Mouse (Mus musculus) hindbrain, embryonic 11.5 days (tissue): ENCODE data around the gene Col20a1. TPM values are rescaled to one million over a fixed set of nuclear protein-coding genes. Genes with fewer than 3 reads are reported as not detected.
A peak's percentile ranks its signal among the peaks of the same experiment; 100 is the strongest.

ENCODE experiments used
- ATAC-seq: fragments of 200-750 bp; cut with Nextera tagmentation; 2 replicates; pipeline ENCODE4 v1.8.0; 2017; ENCODE audit warnings: mild to moderate bottlenecking, moderate TSS enrichment, moderate library complexity; ENCODE audit not compliant: low FRiP score
- DNase-seq: peaks from one replicate; pipeline ENCODE4 v3.0.0-alpha.2; 2015; ENCODE audit warnings: low spot score
- H3K27ac ChIP-seq: fragments of 300-500 bp; sonication (generic); 2 replicates; pipeline ENCODE4 v1.5.1; 2014; ENCODE audit warnings: mild to moderate bottlenecking, low read depth, low read length
- H3K27me3 ChIP-seq: fragments of 300-500 bp; sonication (generic); 2 replicates; pipeline ENCODE4 v1.6.1; 2014; ENCODE audit warnings: mild to moderate bottlenecking, low read length, moderate library complexity, mixed read lengths; ENCODE audit not compliant: control insufficient read depth, insufficient read depth
- H3K36me3 ChIP-seq: fragments of 300-500 bp; sonication (generic); 2 replicates; pipeline ENCODE4 v1.6.1; 2014; ENCODE audit warnings: mild to moderate bottlenecking, low read length, moderate library complexity, mixed read lengths; ENCODE audit not compliant: control insufficient read depth, insufficient read depth
- H3K4me1 ChIP-seq: fragments of 300-500 bp; sonication (generic); replicated peaks from 2 replicates; pipeline ENCODE4 v1.6.1; 2014; ENCODE audit warnings: low read length, mixed read lengths; ENCODE audit not compliant: control insufficient read depth, insufficient read depth
- H3K4me2 ChIP-seq: fragments of 300-500 bp; sonication (generic); replicated peaks from 2 replicates; pipeline ENCODE4 v1.6.1; 2014; ENCODE audit warnings: mild to moderate bottlenecking, low read depth, low read length
- H3K4me3 ChIP-seq: fragments of 300-500 bp; sonication (generic); 2 replicates; pipeline ENCODE4 v1.5.1; 2014; ENCODE audit warnings: low read depth, low read length
- H3K9ac ChIP-seq: fragments of 300-500 bp; sonication (generic); 2 replicates; pipeline ENCODE4 v1.6.1; 2014; ENCODE audit warnings: low read depth, low read length
- H3K9me3 ChIP-seq: fragments of 300-500 bp; sonication (generic); 2 replicates; pipeline ENCODE4 v1.6.1; 2016; ENCODE audit warnings: low read length; ENCODE audit not compliant: control insufficient read depth
- WGBS: fragments of 180-500 bp; shearing (Covaris S2); extraction: QIAGEN DNeasy Blood & Tissue Kit; methylation state at CpG from one replicate; pipeline ENCODE4 v1.1.7; 2014; 5-methylcytosine and 5-hydroxymethylcytosine counted together
- polyA plus RNA-seq: library from polyadenylated mRNA; unstranded; fragments of >200 nt; fragmentation: Nextera tagmentation; extraction: Ambion mirVana; gene quantifications from 2 replicates; pipeline ENCODE4 v1.2.1, GENCODE M21; 2014

Gene Col20a1
- polyA plus RNA-seq, 1 experiment from 2014 or later: 0.56 TPM

DNA sequence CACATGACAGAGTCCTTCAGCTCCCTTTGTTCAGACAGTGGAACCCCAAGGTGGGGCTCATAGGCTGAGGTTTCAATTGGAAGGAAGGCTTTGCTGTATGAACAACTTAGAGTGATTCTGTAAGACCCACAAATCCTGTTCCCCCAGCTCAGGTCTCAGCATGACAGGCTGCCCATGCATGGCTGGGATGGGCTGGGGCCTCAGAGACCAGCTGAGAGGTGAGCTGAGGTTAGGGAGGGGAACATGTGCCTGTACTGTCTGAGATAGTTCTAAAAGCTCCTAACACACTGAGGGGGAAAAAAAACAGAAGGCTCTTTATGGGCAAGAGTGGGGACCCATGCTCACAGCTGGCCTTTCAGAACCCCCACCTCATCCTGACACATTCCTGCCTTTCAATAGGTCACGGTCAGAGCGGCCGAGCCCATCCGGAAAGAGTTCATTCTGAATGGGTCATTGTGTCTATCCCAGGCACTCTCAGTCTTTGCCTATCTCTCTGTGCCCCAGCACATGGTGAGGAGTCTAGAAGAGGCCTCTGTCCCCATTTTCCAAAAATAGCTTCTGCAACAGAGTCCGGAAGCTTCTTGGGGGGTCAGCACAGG, 1.2 kb downstream of the Col20a1 start:
- 53% methylated on average over 5 of the region's 5 CpGs for WGBS
- ATAC-seq (peak; percentile 74; the same call in 1 of the 2 replicates), DNase-seq (peak; percentile 19)
- H3K4me3 ChIP-seq: no peak overlapping the region
- H3K4me2 ChIP-seq: no peak overlapping the region
- H3K27me3 ChIP-seq: no peaks in the 10 kb centered on the region
- no peaks in the 10 kb centered on the region for H3K9me3 ChIP-seq
- H3K9ac ChIP-seq: no peak overlapping the region
- H3K27ac ChIP-seq: peak overlapping the region; percentile 45
- no peaks in the 10 kb centered on the region for H3K36me3 ChIP-seq
- H3K4me1 ChIP-seq: peaks cover 4% of the 10 kb centered on the region

- H3K36me3 ChIP-seq: no peaks in the 10 kb centered on the region
- no peak overlapping the region; the same call in 1 of the 2 replicates for H3K27ac ChIP-seq
- H3K27me3 ChIP-seq: no peaks in the 10 kb centered on the region
- H3K4me2 ChIP-seq: no peak overlapping the region
- H3K9ac ChIP-seq: no peak overlapping the region
- peaks cover 4% of the 10 kb centered on the region for H3K4me1 ChIP-seq
- WGBS: 70% methylated on average over 3 of the region's 3 CpGs
- no peaks in the 10 kb centered on the region for H3K9me3 ChIP-seq
- DNase-seq: no peak
- H3K4me3 ChIP-seq: no peak overlapping the region
- ATAC-seq: no peak
Observed at GRCm38 (mm10) chr2:180988347-180988913, 2.1 kb downstream of the Col20a1 start.

- Histone ChIP-seq H3K4me2 (no peak overlapping the region), H3K27me3 (no peaks in the 10 kb centered on the region), H3K27ac (no peak overlapping the region), H3K4me3 (no peak overlapping the region), H3K9ac (no peak overlapping the region), H3K36me3 (no peaks in the 10 kb centered on the region), H3K9me3 (no peaks in the 10 kb centered on the region), H3K4me1 (peaks cover 4% of the 10 kb centered on the region)
- WGBS: 84% methylated on average over 1 of the region's 1 CpGs
- no peak for DNase-seq
- no peak for ATAC-seq
Observed at GRCm38 (mm10) chr2:180988948-180989347, 2.6 kb downstream of the Col20a1 start.

DNA sequence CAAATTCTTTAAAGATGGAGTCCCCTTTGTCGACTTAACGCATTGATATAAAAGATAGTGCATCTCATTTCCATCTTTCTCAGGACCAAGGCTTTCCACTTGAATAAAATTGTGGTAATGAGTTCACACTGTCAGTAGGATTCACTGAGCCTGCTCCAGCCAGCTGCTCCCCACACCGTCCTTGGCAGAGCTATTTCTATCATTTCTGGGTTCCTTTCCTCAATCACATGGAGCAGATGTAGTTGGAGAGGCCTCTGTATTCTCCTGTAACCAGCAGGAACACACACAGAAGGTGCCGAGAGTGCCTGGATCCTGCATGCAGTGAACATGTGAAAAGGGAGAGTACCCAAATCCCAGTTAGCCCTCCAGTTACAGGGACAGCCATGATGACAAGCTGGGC, 4.0 kb downstream of the Col20a1 start:
- Histone ChIP-seq H3K4me2 (no peak overlapping the region), H3K9ac (no peak overlapping the region), H3K4me1 (peaks cover 4% of the 10 kb centered on the region), H3K9me3 (no peaks in the 10 kb centered on the region), H3K27ac (no peak overlapping the region), H3K4me3 (no peak overlapping the region), H3K27me3 (no peaks in the 10 kb centered on the region), H3K36me3 (no peaks in the 10 kb centered on the region)
- no peak for ATAC-seq
- no peak for DNase-seq
- 71% methylated on average over 4 of the region's 4 CpGs for WGBS

DNA sequence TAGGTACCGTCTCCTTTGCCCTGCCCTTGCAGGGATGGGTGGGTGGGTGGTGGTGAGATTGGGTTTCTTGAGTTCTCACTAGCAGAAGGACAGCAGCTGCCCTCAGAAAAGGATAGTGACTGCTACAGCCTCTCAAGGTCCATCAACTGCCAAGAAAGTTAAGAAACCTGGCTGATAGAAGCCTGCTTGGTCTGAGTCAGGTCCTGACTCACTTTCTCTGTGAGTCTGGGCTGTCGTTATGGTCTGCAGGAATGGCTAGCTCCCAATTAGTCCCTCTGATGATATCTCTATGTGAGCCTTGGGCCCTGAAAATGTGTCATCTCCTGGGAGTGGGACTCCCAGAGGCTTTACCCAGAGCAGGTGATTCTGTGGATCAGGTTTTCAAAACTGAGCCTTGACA, 8.0 kb downstream of the Col20a1 start:
- WGBS: 75% methylated on average over 2 of the region's 2 CpGs
- DNase-seq (no peak), ATAC-seq (no peak)
- Histone ChIP-seq H3K27ac (no peak overlapping the region), H3K4me1 (no peaks in the 10 kb centered on the region), H3K36me3 (no peaks in the 10 kb centered on the region), H3K4me3 (no peak overlapping the region), H3K9me3 (no peaks in the 10 kb centered on the region), H3K27me3 (no peaks in the 10 kb centered on the region), H3K9ac (no peak overlapping the region), H3K4me2 (no peak overlapping the region)

DNA sequence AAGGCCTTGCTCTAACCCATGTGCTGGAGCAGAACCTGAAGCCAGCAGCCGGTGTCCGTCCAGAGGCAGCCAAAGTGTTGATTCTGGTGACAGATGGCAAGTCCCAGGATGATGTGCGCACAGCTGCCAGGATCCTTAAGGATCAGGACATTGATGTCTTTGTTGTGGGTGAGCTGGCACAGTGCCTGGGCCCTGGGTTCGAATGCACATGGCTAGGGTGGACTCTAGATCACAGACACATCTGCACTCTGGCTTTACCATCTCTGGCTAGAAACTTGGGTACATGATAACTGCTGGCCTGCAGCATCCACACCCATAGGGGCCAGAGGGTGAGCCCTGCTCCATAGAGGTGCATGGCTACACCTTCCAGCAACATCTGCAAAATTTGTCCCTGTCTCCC, 9.1 kb downstream of the Col20a1 start:
- no peaks in the 10 kb centered on the region for H3K4me1 ChIP-seq
- ATAC-seq (no peak), DNase-seq (no peak)
- WGBS: 96% methylated on average over 4 of the region's 4 CpGs
- no peaks in the 10 kb centered on the region for H3K27me3 ChIP-seq
- H3K4me3 ChIP-seq: no peak overlapping the region
- H3K4me2 ChIP-seq: no peak overlapping the region
- H3K36me3 ChIP-seq: no peaks in the 10 kb centered on the region
- no peak overlapping the region for H3K27ac ChIP-seq
- H3K9ac ChIP-seq: no peak overlapping the region
- H3K9me3 ChIP-seq: no peaks in the 10 kb centered on the region

GRCm38 (mm10) chr2:180996436-180996835, 10.1 kb downstream of the Col20a1 start:
- no peak overlapping the region for H3K4me3 ChIP-seq
- H3K9me3 ChIP-seq: no peaks in the 10 kb centered on the region
- H3K27me3 ChIP-seq: no peaks in the 10 kb centered on the region
- 13% methylated on average over 5 of the region's 5 CpGs for WGBS
- H3K27ac ChIP-seq: no peak overlapping the region
- H3K4me2 ChIP-seq: no peak overlapping the region
- ATAC-seq (peak; percentile 62), DNase-seq (peak; percentile 73)
- no peaks in the 10 kb centered on the region for H3K4me1 ChIP-seq
- no peaks in the 10 kb centered on the region for H3K36me3 ChIP-seq
- no peak overlapping the region for H3K9ac ChIP-seq

DNA sequence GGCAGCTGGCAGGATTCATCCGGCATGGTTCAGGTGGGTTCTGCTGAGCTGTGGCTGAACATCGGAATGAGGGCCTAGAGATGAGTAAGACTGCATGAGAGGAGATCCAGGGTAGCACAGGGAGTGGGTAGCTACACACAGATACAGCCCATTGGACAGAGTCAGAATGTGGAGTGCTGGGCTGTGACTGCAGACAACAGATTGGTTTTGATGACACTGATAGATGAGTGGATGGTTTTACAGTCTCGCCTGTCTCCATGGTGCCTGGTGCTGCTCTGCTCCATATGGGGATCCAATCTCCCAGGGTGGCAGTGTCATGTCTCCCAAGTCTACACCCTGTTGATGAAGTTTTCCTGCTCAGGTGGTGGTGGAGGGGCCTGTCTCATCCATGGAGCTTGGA, 10.6 kb downstream of the Col20a1 start:
- H3K27me3 ChIP-seq: no peaks in the 10 kb centered on the region
- H3K4me1 ChIP-seq: no peaks in the 10 kb centered on the region
- no peaks in the 10 kb centered on the region for H3K9me3 ChIP-seq
- H3K4me2 ChIP-seq: no peak overlapping the region
- DNase-seq (no peak), ATAC-seq (peak; percentile 17; the same call in 1 of the 2 replicates)
- no peaks in the 10 kb centered on the region for H3K36me3 ChIP-seq
- no peak overlapping the region for H3K27ac ChIP-seq
- no peak overlapping the region for H3K9ac ChIP-seq
- no peak overlapping the region for H3K4me3 ChIP-seq
- WGBS: 67% methylated on average over 3 of the region's 3 CpGs

DNA sequence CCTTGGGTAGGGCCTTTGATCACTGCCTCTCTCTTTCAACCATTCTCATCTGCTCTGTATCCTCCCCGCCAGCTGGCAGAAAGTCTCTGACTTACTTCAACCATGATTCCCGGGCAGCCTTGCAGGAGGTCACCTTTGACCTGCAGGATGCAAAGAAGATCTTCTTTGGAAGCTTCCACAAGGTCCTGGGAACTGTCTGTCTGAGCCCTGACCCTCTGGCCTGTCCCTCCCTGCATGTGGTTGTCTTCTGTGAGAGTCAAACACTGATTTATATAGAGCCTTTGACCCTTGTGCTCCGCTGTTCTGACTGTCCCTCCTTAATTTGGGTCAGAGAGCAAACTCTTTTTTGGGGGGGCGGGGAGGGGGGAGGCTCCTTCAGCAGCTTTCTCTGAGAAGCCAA, 20.7 kb downstream of the Col20a1 start:
- no peak for DNase-seq

More for the DNA sequence above, 20.7 kb downstream of the Col20a1 start:
- WGBS: 23% methylated on average over 4 of the region's 4 CpGs
- H3K36me3 ChIP-seq: no peaks in the 10 kb centered on the region
- no peaks in the 10 kb centered on the region for H3K9me3 ChIP-seq
- H3K4me1 ChIP-seq: no peaks in the 10 kb centered on the region
- H3K27me3 ChIP-seq: no peaks in the 10 kb centered on the region
- no peak overlapping the region for H3K4me2 ChIP-seq
- no peak overlapping the region for H3K4me3 ChIP-seq
- no peak overlapping the region for H3K9ac ChIP-seq
- no peak overlapping the region for H3K27ac ChIP-seq
- ATAC-seq: no peak
